Mouse (Mus musculus) lung, postnatal 36 days (tissue): Measurements from ENCODE around the gene Tent5a.

Source experiments
- DNase-seq: peaks from one replicate; pipeline ENCODE4 v3.0.0; 2022; ENCODE audit warnings: mixed read lengths

The Tent5a gene

DNA sequence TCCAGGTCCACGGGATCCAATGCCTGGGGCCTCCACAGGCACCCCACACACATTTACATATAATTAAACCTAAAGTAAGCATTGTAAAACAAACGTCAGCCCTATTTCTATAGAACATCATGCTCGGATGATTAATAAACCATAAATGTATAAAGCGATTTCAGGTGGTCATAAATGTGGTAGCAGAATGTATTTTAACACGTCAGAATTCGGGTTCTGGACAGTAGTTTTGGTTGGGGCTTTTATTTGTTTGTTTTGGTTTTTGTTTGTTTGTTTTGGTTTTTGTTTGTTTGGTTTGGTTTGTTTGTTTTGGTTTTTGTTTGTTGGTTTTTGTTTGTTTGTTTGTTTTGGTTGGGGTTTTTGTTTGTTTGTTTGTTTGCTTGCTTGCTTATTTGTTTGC is 14.7 kb downstream of the Tent5a start, which contains the start of gene Gm11114:
TSS of gene Gm11114 (plus strand) at position 301 of the 400 bp plus-strand sequence.
- no peak for DNase-seq

- DNase-seq = no peak
These were observed 23.8 kb downstream of the Tent5a start for GRCm38 (mm10) chr9:85303378-85303777.

GRCm38 (mm10) chr9:85302849-85303248 is 24.3 kb downstream of the Tent5a start:
- DNase-seq = no peak

DNA sequence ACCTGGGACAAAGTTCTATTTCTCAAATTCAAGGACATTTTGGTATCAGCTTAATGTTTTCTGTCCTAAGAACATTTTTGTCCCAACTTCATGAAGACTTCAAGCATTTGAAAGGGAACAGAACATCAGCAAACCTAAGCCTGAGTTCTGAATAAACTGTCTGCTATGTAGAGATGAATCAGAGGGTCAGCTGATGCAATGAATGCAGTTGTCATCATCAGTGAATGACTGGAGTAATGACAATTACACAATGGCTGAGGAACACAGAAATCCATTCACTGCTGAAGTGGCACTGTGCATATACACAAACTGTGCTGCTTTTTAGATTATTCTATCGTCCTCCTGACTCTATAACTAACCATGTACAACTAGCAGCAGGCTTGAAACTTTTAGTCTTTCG is 53.0 kb downstream of the Tent5a start:
- DNase-seq = no peak
